Comparison of ENCODE assay signal across 7 mouse cellular contexts in genomic region chr10:44528291-44529082, GRCm38 (mm10). TPM values are rescaled to one million over a fixed set of nuclear protein-coding genes. Genes with fewer than 3 reads are reported as not detected.
DNase-seq lines count a peak whose midpoint lies in the region; ATAC-seq and TF ChIP-seq lines count a peak whose summit lies in the region.

Prdm1 (minus strand) TSS chr10:44528501.

- peaks cover 31% of the 10 kb centered on the region for H3K27me3 ChIP-seq in embryonic facial prominence, embryonic 15.5 days
- H3K27me3 ChIP-seq in intestine, postnatal 0 days (replicated peaks; ENCODE audit: control insufficient read depth, insufficient read depth, low read length) = no peaks in the 10 kb centered on the region
- no peaks in the 10 kb centered on the region for H3K27me3 ChIP-seq in myocyte (ENCODE audit: control insufficient read depth, insufficient read depth, insufficient read length)

- H3K4me1 ChIP-seq in embryonic facial prominence, embryonic 15.5 days = peaks cover 23% of the 10 kb centered on the region
- peaks cover 6% of the 10 kb centered on the region for H3K4me1 ChIP-seq in intestine, postnatal 0 days (replicated peaks; ENCODE audit: control insufficient read depth, insufficient read depth, low read length)

- no peaks in the 10 kb centered on the region for H3K9me3 ChIP-seq in embryonic facial prominence, embryonic 15.5 days (replicated peaks)
- H3K9me3 ChIP-seq in intestine, postnatal 0 days (ENCODE audit: control insufficient read depth) = no peaks in the 10 kb centered on the region

- no peaks in the 10 kb centered on the region for H3K36me3 ChIP-seq in embryonic facial prominence, embryonic 15.5 days
- no peaks in the 10 kb centered on the region for H3K36me3 ChIP-seq in intestine, postnatal 0 days (ENCODE audit: control insufficient read depth, insufficient read depth)
- H3K36me3 ChIP-seq in myocyte (ENCODE audit: control insufficient read depth, insufficient read depth) = no peaks in the 10 kb centered on the region

- TF ChIP-seq CTCF in intestine, postnatal 0 days (IDR thresholded peaks at IDR 0.05; ENCODE audit: low read depth) = no peak

- no peak for TF ChIP-seq POLR2A in myocyte (IDR thresholded peaks at IDR 0.05; ENCODE audit: insufficient read length, low read depth)

- H3K27ac ChIP-seq in embryonic facial prominence, embryonic 15.5 days (replicated peaks) = 0 out of 2 replicates have a peak within 1 kb of the TSS, but pooled peaks have one; percentile 44
- peak within 1 kb of the TSS; percentile 90 for H3K27ac ChIP-seq in intestine, postnatal 0 days (ENCODE audit: low read depth, low read length)

- DNase-seq in thymus, postnatal 25 days = peak; percentile 19
- DNase-seq in thymus, adult 18-20 months = no peak
- no peak for DNase-seq in cerebellum, adult 8-10 months
- no peak for DNase-seq in layer of hippocampus, postnatal 10 days (ENCODE audit: low spot score in 2 of 2)

- peak within 1 kb of the TSS; percentile 40 for H3K9ac ChIP-seq in embryonic facial prominence, embryonic 15.5 days
- peak within 1 kb of the TSS; percentile 53 for H3K9ac ChIP-seq in intestine, postnatal 0 days (ENCODE audit: low read depth, low read length)

- peak within 1 kb of the TSS; percentile 56 for H3K4me3 ChIP-seq in embryonic facial prominence, embryonic 15.5 days (replicated peaks)
- peak within 1 kb of the TSS; percentile 57 for H3K4me3 ChIP-seq in intestine, postnatal 0 days (ENCODE audit: low read depth, low read length)
- peak within 1 kb of the TSS; percentile 68 for H3K4me3 ChIP-seq in myocyte

- H3K79me2 ChIP-seq in myocyte (ENCODE audit: control insufficient read depth, insufficient read depth) = no peaks in the 10 kb centered on the region

- peak within 1 kb of the TSS; percentile 93 for H3K4me2 ChIP-seq in embryonic facial prominence, embryonic 15.5 days (replicated peaks)
- H3K4me2 ChIP-seq in intestine, postnatal 0 days (replicated peaks; ENCODE audit: low read depth) = peak within 1 kb of the TSS; percentile 88
- H3K4me2 ChIP-seq in myocyte (ENCODE audit: low read depth) = peak within 1 kb of the TSS; percentile 96

- 8% methylated on average over 25 of the region's 25 CpGs for WGBS in embryonic facial prominence, embryonic 15.5 days
- WGBS in intestine, postnatal 0 days = 6% methylated on average over 25 of the region's 25 CpGs

- no peak for ATAC-seq in embryonic facial prominence, embryonic 15.5 days (ENCODE audit: insufficient number of reproducible peaks, low FRiP score, low TSS enrichment, low read depth)
- ATAC-seq in intestine, postnatal 0 days = no peak

- H3ac ChIP-seq in myocyte (ENCODE audit: control insufficient read depth, insufficient read length) = peak within 1 kb of the TSS; percentile 33

TF ChIP-seq in myocyte, 11 proteins besides CTCF, POLR2A, EP300 and RAD21:
- TF ChIP-seq SRF (IDR thresholded peaks at IDR 0.05; ENCODE audit: control insufficient read depth, insufficient read length, low read depth) (no peak), REST (IDR thresholded peaks at IDR 0.05; ENCODE audit: insufficient read depth, insufficient read length) (no peak)
TF ChIP-seq in myocyte: peak in this region for 0.

RNA-seq across cellular contexts. Expression of gene Prdm1, which starts in this region (rescaled TPM):
- polyA plus RNA-seq in embryonic facial prominence, embryonic 15.5 days (2015; fragmentation: Nextera tagmentation; extraction: Ambion mirVana) = 8.5 and 8.7 TPM in 2 replicates
- 17.7 and 21.2 TPM in 2 replicates for polyA plus RNA-seq in intestine, postnatal 0 days (2015; fragmentation: Nextera tagmentation; extraction: Ambion mirVana)
- polyA plus RNA-seq in myocyte (2012; fragmentation: generic; extraction: Trizol) = 0.28 TPM
- 1 to 10 TPM; 1.4 to 1.6 TPM for total RNA-seq in layer of hippocampus, postnatal 10 days (2021)
